Mouse (Mus musculus): Measurements from ENCODE around the gene Hsd17b2. TPM values are rescaled to one million over a fixed set of nuclear protein-coding genes. Genes with fewer than 3 reads are reported as not detected.
"Not testable (repeated sequence)": the region's sequence is repeated elsewhere in the genome, so short reads cannot be mapped to it uniquely, and the experiment has no call there.

Gene Hsd17b2
- polyA plus RNA-seq, 1 experiment from 2014 or later, result not detected

DNA sequence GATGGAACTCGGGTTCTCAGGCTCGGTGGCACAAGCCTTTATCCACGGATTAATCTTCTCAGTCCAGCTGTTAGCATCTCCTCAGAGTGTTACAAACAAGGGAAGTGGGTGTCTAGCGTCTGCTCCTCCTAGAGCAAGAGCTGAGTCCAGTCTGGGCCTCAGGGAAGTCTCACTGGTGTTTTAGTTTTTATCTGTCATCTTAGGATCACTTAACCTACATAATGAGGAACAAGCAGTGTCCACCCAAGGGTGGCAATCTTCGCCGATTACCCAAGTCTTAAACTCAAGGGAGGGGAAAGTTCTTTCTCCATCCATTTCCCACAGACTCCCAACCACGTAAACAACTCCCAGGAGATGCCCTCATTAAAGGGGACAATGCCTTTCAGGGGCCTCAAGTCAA, 24.8 kb downstream of the Hsd17b2 start:
- Histone ChIP-seq H3K36me3 (ENCODE audit: control insufficient read depth, insufficient read depth, low read length) (no peaks in the 10 kb centered on the region), H3K27ac (ENCODE audit: low read depth, low read length) (no peak overlapping the region), H3K9ac (ENCODE audit: low read length) (no peak overlapping the region), H3K4me2 (ENCODE audit: low read depth, low read length, severe bottlenecking) (no peak overlapping the region), H3K4me1 (replicated peaks; ENCODE audit: control insufficient read depth, insufficient read depth, low read length) (no peaks in the 10 kb centered on the region), H3K9me3 (ENCODE audit: control insufficient read depth, low read length) (no peaks in the 10 kb centered on the region), H3K27me3 (ENCODE audit: control insufficient read depth, insufficient read depth, low read length) (no peaks in the 10 kb centered on the region), H3K4me3 (ENCODE audit: low read depth, low read length) (no peak overlapping the region)
- 69% methylated on average over 7 of the region's 7 CpGs for WGBS
- no peak for DNase-seq (ENCODE audit: low spot score)
- ATAC-seq (replicated peaks; ENCODE audit: low FRiP score), result no peak

DNA sequence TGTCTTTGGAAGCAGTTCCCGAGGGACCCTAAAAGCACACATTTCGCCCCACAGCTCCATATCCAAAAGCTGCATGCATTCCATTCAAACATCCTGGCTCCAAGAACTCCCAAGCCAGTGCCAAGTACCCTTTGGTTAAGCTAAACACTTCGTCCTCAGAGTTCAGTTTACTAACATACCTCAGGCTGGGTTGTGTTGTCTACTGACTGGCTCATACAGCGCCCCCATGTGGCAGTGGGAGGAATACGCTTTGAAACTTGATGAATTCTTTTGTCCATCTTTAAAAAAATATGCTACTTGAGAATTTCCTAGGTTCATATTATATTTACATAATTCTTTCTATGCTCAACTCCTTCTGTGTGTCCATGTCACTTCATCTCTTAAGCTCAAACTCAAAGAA, 25.9 kb downstream of the Hsd17b2 start:
- Histone ChIP-seq H3K27ac (ENCODE audit: low read depth, low read length) (no peak overlapping the region), H3K4me2 (ENCODE audit: low read depth, low read length, severe bottlenecking) (no peak overlapping the region), H3K4me1 (replicated peaks; ENCODE audit: control insufficient read depth, insufficient read depth, low read length) (no peaks in the 10 kb centered on the region), H3K4me3 (ENCODE audit: low read depth, low read length) (no peak overlapping the region), H3K36me3 (ENCODE audit: control insufficient read depth, insufficient read depth, low read length) (no peaks in the 10 kb centered on the region), H3K9me3 (ENCODE audit: control insufficient read depth, low read length) (no peaks in the 10 kb centered on the region), H3K9ac (ENCODE audit: low read length) (no peak overlapping the region), H3K27me3 (ENCODE audit: control insufficient read depth, insufficient read depth, low read length) (no peaks in the 10 kb centered on the region)
- ATAC-seq (replicated peaks; ENCODE audit: low FRiP score), result no peak
- WGBS, result 67% methylated on average over 5 of the region's 5 CpGs
- DNase-seq (ENCODE audit: low spot score), result no peak

DNA sequence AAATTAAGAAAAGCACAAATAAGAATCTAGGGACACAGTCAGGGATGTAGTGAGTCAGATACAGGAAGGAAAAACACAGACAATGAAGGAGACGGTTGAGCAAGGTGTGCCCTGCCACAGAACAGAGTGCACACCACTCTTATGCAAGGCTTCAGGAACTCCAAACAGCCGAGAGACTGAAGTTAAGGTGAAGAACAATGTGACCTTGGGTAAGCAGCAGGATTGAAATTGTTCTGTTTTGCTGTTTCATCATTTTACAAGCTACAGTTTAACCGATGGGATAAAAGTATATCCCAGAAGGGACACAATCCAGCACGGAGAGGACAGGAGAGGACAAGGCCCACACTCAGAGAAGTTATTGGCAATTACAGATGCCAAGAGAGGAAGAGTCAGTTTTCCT, 26.5 kb downstream of the Hsd17b2 start:
- DNase-seq (ENCODE audit: low spot score) (no peak), ATAC-seq (replicated peaks; ENCODE audit: low FRiP score) (no peak)
- Histone ChIP-seq H3K9me3 (ENCODE audit: control insufficient read depth, low read length) (no peaks in the 10 kb centered on the region), H3K4me3 (ENCODE audit: low read depth, low read length) (no peak overlapping the region), H3K9ac (ENCODE audit: low read length) (no peak overlapping the region), H3K27me3 (ENCODE audit: control insufficient read depth, insufficient read depth, low read length) (no peaks in the 10 kb centered on the region), H3K4me2 (ENCODE audit: low read depth, low read length, severe bottlenecking) (no peak overlapping the region), H3K36me3 (ENCODE audit: control insufficient read depth, insufficient read depth, low read length) (no peaks in the 10 kb centered on the region), H3K27ac (ENCODE audit: low read depth, low read length) (no peak overlapping the region), H3K4me1 (replicated peaks; ENCODE audit: control insufficient read depth, insufficient read depth, low read length) (no peaks in the 10 kb centered on the region)
- WGBS, result 88% methylated on average over 4 of the region's 4 CpGs

DNA sequence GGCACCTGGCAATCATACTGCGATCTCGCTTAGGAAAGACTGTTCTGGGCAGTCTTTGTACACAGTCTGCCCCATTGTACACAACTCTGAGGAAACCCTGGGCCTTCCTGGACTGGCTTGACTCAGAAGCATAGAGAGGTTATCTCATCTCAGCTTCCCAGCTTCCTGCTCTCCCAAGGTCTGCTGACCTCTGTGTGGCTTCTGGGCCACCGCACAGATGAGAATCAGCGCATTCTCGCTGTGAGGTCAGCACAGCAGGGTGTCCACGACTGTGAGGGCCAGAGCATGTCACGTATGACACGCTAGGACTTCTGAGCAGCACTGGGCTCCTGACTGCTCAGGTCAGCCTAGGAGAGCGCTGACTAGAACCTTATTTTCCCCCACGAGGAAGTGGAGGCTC, 29.3 kb downstream of the Hsd17b2 start:
- WGBS, result 60% methylated on average over 10 of the region's 10 CpGs
- DNase-seq (ENCODE audit: low spot score) (no peak), ATAC-seq (replicated peaks; ENCODE audit: low FRiP score) (no peak)
- H3K4me2 ChIP-seq (ENCODE audit: low read depth, low read length, severe bottlenecking), result no peak overlapping the region
- H3K4me3 ChIP-seq (ENCODE audit: low read depth, low read length), result no peak overlapping the region
- H3K9ac ChIP-seq (ENCODE audit: low read length), result no peak overlapping the region
- H3K9me3 ChIP-seq (ENCODE audit: control insufficient read depth, low read length), result no peaks in the 10 kb centered on the region
- H3K27me3 ChIP-seq (ENCODE audit: control insufficient read depth, insufficient read depth, low read length), result no peaks in the 10 kb centered on the region
- no peaks in the 10 kb centered on the region for H3K4me1 ChIP-seq (replicated peaks; ENCODE audit: control insufficient read depth, insufficient read depth, low read length)
- H3K27ac ChIP-seq (ENCODE audit: low read depth, low read length), result no peak overlapping the region
- no peaks in the 10 kb centered on the region for H3K36me3 ChIP-seq (ENCODE audit: control insufficient read depth, insufficient read depth, low read length)

DNA sequence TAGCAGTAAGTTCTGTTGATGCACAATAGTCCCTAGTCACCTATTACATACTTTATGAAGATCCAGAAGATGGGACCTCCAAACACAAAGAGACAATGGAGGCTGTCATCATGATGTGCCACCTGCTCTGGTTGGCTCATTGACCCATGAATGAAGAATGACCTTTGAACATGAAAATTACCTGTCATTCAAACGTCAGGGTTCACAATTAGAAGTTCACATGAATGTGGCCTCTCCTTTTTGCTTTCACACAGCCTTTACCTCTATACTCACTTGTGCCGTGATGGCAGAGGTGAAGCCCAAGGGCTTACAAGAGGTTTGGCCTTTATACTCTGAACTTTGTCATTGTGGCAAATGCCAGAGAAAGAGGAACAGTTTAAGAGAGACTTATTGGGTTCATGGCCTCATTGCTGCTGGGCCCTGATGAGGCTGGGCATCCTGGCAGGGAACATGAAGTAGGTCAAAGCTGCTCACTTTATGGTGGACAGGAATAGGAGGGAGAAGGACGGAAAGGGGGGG, 35.0 kb downstream of the Hsd17b2 start:
- Histone ChIP-seq H3K9me3 (ENCODE audit: control insufficient read depth, low read length) (no peaks in the 10 kb centered on the region), H3K27me3 (ENCODE audit: control insufficient read depth, insufficient read depth, low read length) (no peaks in the 10 kb centered on the region), H3K36me3 (ENCODE audit: control insufficient read depth, insufficient read depth, low read length) (no peaks in the 10 kb centered on the region), H3K4me1 (replicated peaks; ENCODE audit: control insufficient read depth, insufficient read depth, low read length) (no peaks in the 10 kb centered on the region), H3K9ac (ENCODE audit: low read length) (no peak overlapping the region), H3K4me2 (ENCODE audit: low read depth, low read length, severe bottlenecking) (no peak overlapping the region), H3K4me3 (ENCODE audit: low read depth, low read length) (no peak overlapping the region), H3K27ac (ENCODE audit: low read depth, low read length) (no peak overlapping the region)
- no peak for DNase-seq (ENCODE audit: low spot score)
- 68% methylated on average over 3 of the region's 3 CpGs for WGBS
- no peak for ATAC-seq (replicated peaks; ENCODE audit: low FRiP score)

DNA sequence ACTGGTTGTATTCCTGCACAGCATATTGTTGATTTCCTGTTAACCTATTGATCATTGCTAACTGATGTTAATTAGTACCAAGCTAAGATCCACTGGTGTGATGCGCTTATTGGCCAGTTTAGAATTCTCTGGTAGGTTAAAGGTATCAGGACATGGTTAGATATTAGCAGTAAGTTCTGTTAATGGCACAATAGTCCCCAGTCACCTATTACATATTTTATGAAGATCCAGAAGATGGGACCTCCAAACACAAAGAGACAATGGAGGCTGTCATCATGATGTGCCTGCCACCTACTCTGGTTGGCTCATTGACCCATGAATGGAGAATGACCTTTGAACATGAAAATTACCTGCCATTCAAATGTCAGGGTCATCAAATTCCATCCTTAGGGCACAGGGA, 36.5 kb downstream of the Hsd17b2 start:
- H3K4me3 ChIP-seq (ENCODE audit: low read depth, low read length); H3K9me3 ChIP-seq (ENCODE audit: control insufficient read depth, low read length); H3K4me2 ChIP-seq (ENCODE audit: low read depth, low read length, severe bottlenecking); ATAC-seq (replicated peaks; ENCODE audit: low FRiP score); H3K27ac ChIP-seq (ENCODE audit: low read depth, low read length); H3K9ac ChIP-seq (ENCODE audit: low read length); DNase-seq (ENCODE audit: low spot score); H3K36me3 ChIP-seq (ENCODE audit: control insufficient read depth, insufficient read depth, low read length); H3K27me3 ChIP-seq (ENCODE audit: control insufficient read depth, insufficient read depth, low read length); H3K4me1 ChIP-seq (replicated peaks; ENCODE audit: control insufficient read depth, insufficient read depth, low read length): not testable (repeated sequence)
- WGBS, result 94% methylated on average over 1 of the region's 1 CpGs

DNA sequence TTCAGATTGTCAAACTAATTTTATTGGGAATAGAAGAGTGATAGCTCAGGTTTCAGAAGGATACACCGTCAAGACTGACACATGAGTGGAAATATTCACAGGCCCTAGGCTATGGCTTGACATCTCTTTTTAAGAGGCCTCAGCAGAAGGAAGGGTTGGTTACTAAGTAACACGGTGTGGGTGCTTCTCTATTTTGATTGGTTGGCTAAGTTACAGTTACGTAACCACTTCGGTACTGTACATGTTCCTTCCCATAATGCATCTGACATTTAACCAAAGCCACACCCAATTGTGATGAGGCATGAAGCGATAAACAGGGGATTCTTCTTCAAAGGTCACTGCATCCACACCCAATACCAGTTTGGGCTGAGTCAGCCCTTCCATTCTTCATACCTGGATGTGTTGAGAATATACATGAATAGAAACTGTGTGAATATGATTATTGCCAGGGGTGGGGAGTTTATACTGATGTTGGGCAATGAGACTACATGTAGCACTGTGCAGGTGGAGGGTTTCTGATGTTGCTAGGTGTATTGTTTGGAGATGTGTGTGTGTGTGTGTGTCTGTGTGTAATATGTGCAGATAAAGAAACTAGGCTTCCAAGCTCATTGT, 38.8 kb downstream of the Hsd17b2 start:
- Histone ChIP-seq H3K4me1 (replicated peaks; ENCODE audit: control insufficient read depth, insufficient read depth, low read length) (no peaks in the 10 kb centered on the region), H3K4me2 (ENCODE audit: low read depth, low read length, severe bottlenecking) (no peak overlapping the region), H3K4me3 (ENCODE audit: low read depth, low read length) (no peak overlapping the region), H3K36me3 (ENCODE audit: control insufficient read depth, insufficient read depth, low read length) (no peaks in the 10 kb centered on the region), H3K27ac (ENCODE audit: low read depth, low read length) (no peak overlapping the region), H3K27me3 (ENCODE audit: control insufficient read depth, insufficient read depth, low read length) (no peaks in the 10 kb centered on the region), H3K9ac (ENCODE audit: low read length) (no peak overlapping the region), H3K9me3 (ENCODE audit: control insufficient read depth, low read length) (no peaks in the 10 kb centered on the region)
- 94% methylated on average over 5 of the region's 5 CpGs for WGBS
- ATAC-seq (replicated peaks; ENCODE audit: low FRiP score) (no peak), DNase-seq (ENCODE audit: low spot score) (no peak)

DNA sequence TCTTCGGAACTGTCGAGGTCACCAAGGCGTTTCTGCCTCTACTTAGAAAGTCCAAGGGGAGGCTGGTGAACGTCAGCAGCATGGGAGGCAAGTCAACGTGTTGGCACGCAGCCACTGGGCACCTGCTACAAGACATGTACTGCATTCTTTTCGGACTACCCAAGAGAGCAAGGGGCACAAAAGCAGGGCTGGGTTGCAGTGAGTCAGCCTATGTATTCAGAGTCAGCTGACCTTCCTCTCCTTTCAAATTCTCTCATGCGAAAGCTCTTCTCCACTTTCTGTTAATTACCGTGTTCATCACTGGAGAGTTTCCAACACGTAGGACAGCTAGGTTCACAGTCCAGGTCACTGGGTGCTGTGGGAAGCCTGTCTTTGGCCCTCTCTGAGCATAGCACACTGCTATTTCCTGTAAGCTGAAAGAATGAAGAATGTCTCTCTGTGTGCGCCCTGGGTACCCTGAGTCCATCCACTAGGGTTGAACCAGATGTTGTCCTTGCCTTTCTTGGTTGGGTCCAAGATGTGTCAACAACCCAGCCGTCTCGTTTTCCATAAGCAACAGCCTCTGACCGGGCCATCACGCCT, 40.8 kb downstream of the Hsd17b2 start:
- WGBS, result 73% methylated on average over 15 of the region's 15 CpGs
- Histone ChIP-seq H3K4me3 (ENCODE audit: low read depth, low read length) (no peak overlapping the region), H3K9ac (ENCODE audit: low read length) (no peak overlapping the region), H3K4me1 (replicated peaks; ENCODE audit: control insufficient read depth, insufficient read depth, low read length) (no peaks in the 10 kb centered on the region), H3K9me3 (ENCODE audit: control insufficient read depth, low read length) (no peaks in the 10 kb centered on the region), H3K27me3 (ENCODE audit: control insufficient read depth, insufficient read depth, low read length) (no peaks in the 10 kb centered on the region), H3K4me2 (ENCODE audit: low read depth, low read length, severe bottlenecking) (no peak overlapping the region), H3K36me3 (ENCODE audit: control insufficient read depth, insufficient read depth, low read length) (no peaks in the 10 kb centered on the region), H3K27ac (ENCODE audit: low read depth, low read length) (no peak overlapping the region)
- no peak for DNase-seq (ENCODE audit: low spot score)
- no peak for ATAC-seq (replicated peaks; ENCODE audit: low FRiP score)

DNA sequence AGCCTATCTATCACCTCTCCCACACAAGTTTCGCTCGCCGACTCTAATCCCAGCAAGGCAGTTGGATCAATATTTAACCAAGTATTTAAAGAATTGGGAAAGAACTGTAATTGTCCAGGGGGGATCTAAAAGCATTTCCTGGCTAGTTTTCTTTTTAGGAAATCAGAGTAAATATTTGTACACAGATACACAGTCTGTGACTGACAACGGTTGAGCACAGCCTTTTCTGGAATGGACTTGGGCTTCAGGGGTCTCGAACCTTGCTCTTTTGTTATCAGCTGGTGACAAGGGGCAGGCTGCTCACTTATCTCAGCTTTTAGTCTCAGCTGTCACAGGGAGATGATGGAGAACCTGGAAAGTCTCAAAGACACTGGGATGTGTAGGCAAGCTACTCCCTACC, 44.9 kb downstream of the Hsd17b2 start:
- 92% methylated on average over 5 of the region's 5 CpGs for WGBS
- Histone ChIP-seq H3K9me3 (ENCODE audit: control insufficient read depth, low read length) (no peaks in the 10 kb centered on the region), H3K27me3 (ENCODE audit: control insufficient read depth, insufficient read depth, low read length) (no peaks in the 10 kb centered on the region), H3K4me2 (ENCODE audit: low read depth, low read length, severe bottlenecking) (no peak overlapping the region), H3K4me1 (replicated peaks; ENCODE audit: control insufficient read depth, insufficient read depth, low read length) (no peaks in the 10 kb centered on the region), H3K4me3 (ENCODE audit: low read depth, low read length) (no peak overlapping the region), H3K36me3 (ENCODE audit: control insufficient read depth, insufficient read depth, low read length) (no peaks in the 10 kb centered on the region), H3K9ac (ENCODE audit: low read length) (no peak overlapping the region), H3K27ac (ENCODE audit: low read depth, low read length) (no peak overlapping the region)
- DNase-seq (ENCODE audit: low spot score) (no peak), ATAC-seq (replicated peaks; ENCODE audit: low FRiP score) (no peak)

Data from forebrain, embryonic 11.5 days (tissue).